Mouse (Mus musculus) adrenal gland, postnatal 14 days (tissue): ENCODE results near the gene Cpne7. TPM values are rescaled to one million over a fixed set of nuclear protein-coding genes. Genes with fewer than 3 reads are reported as not detected.

Experiments used
- DNase-seq: peaks from one replicate; pipeline ENCODE4 v3.0.0; 2021; ENCODE audit warnings: mixed read lengths
- long read RNA-seq, 2 experiments: library from polyadenylated mRNA; stranded (forward); transcript quantifications; one replicate each; pipeline ENCODE4 v2.0.0; 2021
- total RNA-seq: library from RNA; stranded (reverse); gene quantifications from 2 replicates; pipeline ENCODE4 v1.2.3, GENCODE M21; 2021

The Cpne7 gene
- 6.0 and 7.0 TPM in 2 replicates for total RNA-seq
- long read RNA-seq, experiment 1, partial matches to known transcripts, result 1 of 8 reads
- long read RNA-seq, experiment 1, other reads (novel, unspliced or antisense), result 3 of 8 reads
- long read RNA-seq, experiment 2, partial matches to known transcripts, result 0 of 4 reads
- long read RNA-seq, experiment 2, other reads (novel, unspliced or antisense), result 1 of 4 reads

- no peak for DNase-seq
Measured at GRCm38 (mm10) chr8:123117127-123117731, at the start of gene Cpne7. TSS of gene Cpne7 (plus strand) at chr8:123117374.

- peak; percentile 47 for DNase-seq
Measured at GRCm38 (mm10) chr8:123071176-123071575, 46.0 kb upstream of the Cpne7 start.

GRCm38 (mm10) chr8:123077213-123077612, 40.0 kb upstream of the Cpne7 start:
- no peak for DNase-seq

GRCm38 (mm10) chr8:123082993-123083392, 34.2 kb upstream of the Cpne7 start:
- no peak for DNase-seq

- DNase-seq, result no peak
Measured at GRCm38 (mm10) chr8:123083610-123084009, 33.6 kb upstream of the Cpne7 start.

GRCm38 (mm10) chr8:123087289-123087688, 29.9 kb upstream of the Cpne7 start:
- DNase-seq, result no peak

- no peak for DNase-seq
Measured at GRCm38 (mm10) chr8:123097216-123097615, 20.0 kb upstream of the Cpne7 start.

GRCm38 (mm10) chr8:123097786-123098584, 19.2 kb upstream of the Cpne7 start:
- DNase-seq, result peak; percentile 39

GRCm38 (mm10) chr8:123100288-123100687, 16.9 kb upstream of the Cpne7 start:
- DNase-seq, result no peak

- no peak for DNase-seq
Measured at GRCm38 (mm10) chr8:123101244-123101643, 15.9 kb upstream of the Cpne7 start.

- peak; percentile 99 for DNase-seq
Measured at GRCm38 (mm10) chr8:123101735-123102685, 15.2 kb upstream of the Cpne7 start, which contains the start of gene Rpl13. TSS of gene Rpl13 (plus strand) at chr8:123102350.

GRCm38 (mm10) chr8:123102855-123103254, 14.3 kb upstream of the Cpne7 start:
- peak; percentile 51 for DNase-seq

GRCm38 (mm10) chr8:123103285-123103684, 13.9 kb upstream of the Cpne7 start:
- no peak for DNase-seq

- no peak for DNase-seq
Measured at GRCm38 (mm10) chr8:123104046-123104767, 13.0 kb upstream of the Cpne7 start.

GRCm38 (mm10) chr8:123105553-123106326, 11.4 kb upstream of the Cpne7 start:
- no peak for DNase-seq

- peak; percentile 47 for DNase-seq
Measured at GRCm38 (mm10) chr8:123106531-123106930, 10.6 kb upstream of the Cpne7 start.

- DNase-seq, result peak; percentile 11
Measured at GRCm38 (mm10) chr8:123108010-123108409, 9.2 kb upstream of the Cpne7 start.

- DNase-seq, result peak; percentile 1
Measured at GRCm38 (mm10) chr8:123108953-123109352, 8.2 kb upstream of the Cpne7 start.

GRCm38 (mm10) chr8:123110649-123111048, 6.5 kb upstream of the Cpne7 start:
- DNase-seq, result peak; percentile 73

- DNase-seq, result peak; percentile 2
Measured at GRCm38 (mm10) chr8:123112892-123113291, 4.3 kb upstream of the Cpne7 start.
